Mouse (Mus musculus): ENCODE measurements around the gene Cavin2.

The Cavin2 gene

GRCm38 (mm10) chr1:51288755-51289619 is at the start of gene Cavin2:
Gene Cavin2 (plus strand): TSS chr1:51289126.
- DNase-seq = peak; percentile 48

GRCm38 (mm10) chr1:51241311-51241986 is 47.5 kb upstream of the Cavin2 start:
- no peak for DNase-seq

GRCm38 (mm10) chr1:51243294-51243693 is 45.6 kb upstream of the Cavin2 start:
- DNase-seq = no peak

GRCm38 (mm10) chr1:51243869-51244268 is 45.1 kb upstream of the Cavin2 start:
- DNase-seq = no peak

- no peak for DNase-seq
Measured at GRCm38 (mm10) chr1:51245381-51245780, 43.5 kb upstream of the Cavin2 start.

- no peak for DNase-seq
Measured at GRCm38 (mm10) chr1:51250302-51250701, 38.6 kb upstream of the Cavin2 start.

GRCm38 (mm10) chr1:51265118-51265800 is 23.7 kb upstream of the Cavin2 start:
- peak; percentile 44 for DNase-seq

GRCm38 (mm10) chr1:51265926-51266325 is 23.0 kb upstream of the Cavin2 start:
- no peak for DNase-seq

- peak; percentile 25 for DNase-seq
Measured at GRCm38 (mm10) chr1:51267125-51267524, 21.8 kb upstream of the Cavin2 start.

GRCm38 (mm10) chr1:51268225-51268624 is 20.7 kb upstream of the Cavin2 start:
- DNase-seq = no peak

- DNase-seq = no peak
Measured at GRCm38 (mm10) chr1:51270196-51270935, 18.6 kb upstream of the Cavin2 start.

- no peak for DNase-seq
Measured at GRCm38 (mm10) chr1:51271845-51272244, 17.1 kb upstream of the Cavin2 start.

GRCm38 (mm10) chr1:51272583-51273201 is 16.2 kb upstream of the Cavin2 start:
- DNase-seq = no peak

GRCm38 (mm10) chr1:51277879-51278567 is 10.9 kb upstream of the Cavin2 start:
- no peak for DNase-seq

- DNase-seq = no peak
Measured at GRCm38 (mm10) chr1:51288201-51288600, 725 bp upstream of the Cavin2 start.

- DNase-seq = no peak
Measured at GRCm38 (mm10) chr1:51289620-51290445, 907 bp downstream of the Cavin2 start.

- DNase-seq = no peak
Measured at GRCm38 (mm10) chr1:51290634-51291033, 1.7 kb downstream of the Cavin2 start.

GRCm38 (mm10) chr1:51292348-51292747 is 3.4 kb downstream of the Cavin2 start:
- DNase-seq = no peak

- DNase-seq = no peak
Measured at GRCm38 (mm10) chr1:51300295-51300930, 11.5 kb downstream of the Cavin2 start.

- DNase-seq = no peak
Measured at GRCm38 (mm10) chr1:51307056-51307455, 18.1 kb downstream of the Cavin2 start.

Measured in embryo, embryonic 11 days (tissue).